In genomic region chr9:107568331-107569261, GRCm38 (mm10) we compare ENCODE assay signal across 8 mouse cellular contexts. TPM values are rescaled to one million over a fixed set of nuclear protein-coding genes. Genes with fewer than 3 reads are reported as not detected.
DNase-seq lines count a peak whose midpoint lies in the region; ATAC-seq and TF ChIP-seq lines count a peak whose summit lies in the region.

No protein-coding gene starts in this region.

- TF ChIP-seq RAD21 in MEL (IDR thresholded peaks at IDR 0.05; ENCODE audit: low read depth, low read length), result no peak

- no peaks in the 10 kb centered on the region for H3K9me3 ChIP-seq in MEL (replicated peaks; ENCODE audit: insufficient read depth, low read length)
- no peaks in the 10 kb centered on the region for H3K9me3 ChIP-seq in forebrain, postnatal 0 days (ENCODE audit: low read length)
- no peaks in the 10 kb centered on the region for H3K9me3 ChIP-seq in lung, postnatal 0 days (ENCODE audit: low read length)

- H3K9ac ChIP-seq in MEL (ENCODE audit: control insufficient read depth, low read depth, low read length, poor library complexity, severe bottlenecking), result peak overlapping the region; percentile 77
- peak overlapping the region; percentile 69 for H3K9ac ChIP-seq in forebrain, postnatal 0 days
- H3K9ac ChIP-seq in lung, postnatal 0 days (replicated peaks; ENCODE audit: low read depth), result peak overlapping the region; percentile 41

- no peak for TF ChIP-seq EP300 in MEL (IDR thresholded peaks at IDR 0.05; ENCODE audit: low read depth in 1 of 2, low read length in 2 of 2)
- TF ChIP-seq EP300 in lung, postnatal 0 days (IDR thresholded peaks at IDR 0.05), result peak; percentile 69

- peak; percentile 93 for ATAC-seq in forebrain, postnatal 0 days
- peak; percentile 68 for ATAC-seq in lung, postnatal 0 days

- H3K4me1 ChIP-seq in MEL (ENCODE audit: control insufficient read depth in 1 of 2, insufficient read depth in 2 of 2, low read length in 2 of 2), result peaks cover 9 to 50% of the 10 kb centered on the region in 2 experiments
- peaks cover 16% of the 10 kb centered on the region for H3K4me1 ChIP-seq in cerebellum, adult 2 months (ENCODE audit: control insufficient read depth, insufficient read depth, low read length)
- H3K4me1 ChIP-seq in forebrain, postnatal 0 days (ENCODE audit: insufficient read depth), result peaks cover 32% of the 10 kb centered on the region
- H3K4me1 ChIP-seq in lung, postnatal 0 days (ENCODE audit: insufficient read depth, low read depth, low read length), result peaks cover 17% of the 10 kb centered on the region; the same call in 1 of the 2 replicates
- peaks cover 34% of the 10 kb centered on the region for H3K4me1 ChIP-seq in thymus, adult 2 months (replicated peaks; ENCODE audit: control insufficient read depth, insufficient read depth, low read length)

- peak; percentile 45 to 52; a peak in 1 of 4 replicates for TF ChIP-seq POLR2A in MEL (IDR thresholded peaks at IDR 0.05; ENCODE audit: control insufficient read depth in 1 of 2, insufficient read depth in 1 of 2, low read depth in 1 of 2, low read length in 2 of 2, poor library complexity in 1 of 2)
- TF ChIP-seq POLR2A in cerebellum, adult 2 months (IDR thresholded peaks at IDR 0.05; ENCODE audit: borderline replicate concordance, insufficient read depth, low read length), result peak; percentile 34; the same call in 1 of the 2 replicates
- TF ChIP-seq POLR2A in thymus, adult 2 months (IDR thresholded peaks at IDR 0.05; ENCODE audit: control insufficient read depth, extremely low read depth, insufficient read depth, low read length, poor library complexity), result 0 out of 2 replicates have a peak, but pooled peaks have one; percentile 4

- DNase-seq in MEL (ENCODE audit: low read depth, low spot score), result peak; percentile 93
- DNase-seq in cerebellum, adult 2 months, result peak; percentile 79 to 81
- peak; percentile 94 for DNase-seq in forebrain, postnatal 0 days
- peak; percentile 88 for DNase-seq in heart, postnatal 4 days
- DNase-seq in layer of hippocampus, adult 9-10 months (ENCODE audit: low spot score), result peak; percentile 61
- peak; percentile 95 for DNase-seq in lung, postnatal 0 days (ENCODE audit: low spot score)
- DNase-seq in ovary, postnatal 10 days (ENCODE audit: low spot score), result peak; percentile 73
- DNase-seq in thymus, adult 2 months, result peak; percentile 81

- peaks cover 18% of the 10 kb centered on the region for H3K79me2 ChIP-seq in MEL (ENCODE audit: control insufficient read depth, insufficient read depth, low read length, poor library complexity)

- H3K27me3 ChIP-seq in MEL (ENCODE audit: control insufficient read depth in 1 of 2, insufficient read depth in 2 of 2, low read length in 2 of 2), result no peaks in the 10 kb centered on the region
- H3K27me3 ChIP-seq in cerebellum, adult 2 months (ENCODE audit: control insufficient read depth, insufficient read depth, low read length), result no peaks in the 10 kb centered on the region
- H3K27me3 ChIP-seq in forebrain, postnatal 0 days (ENCODE audit: insufficient read depth, low read length), result no peaks in the 10 kb centered on the region
- no peaks in the 10 kb centered on the region for H3K27me3 ChIP-seq in lung, postnatal 0 days (replicated peaks; ENCODE audit: insufficient read depth, low read length)
- H3K27me3 ChIP-seq in thymus, adult 2 months (ENCODE audit: control insufficient read depth, insufficient read depth, low read length), result no peaks in the 10 kb centered on the region

- TF ChIP-seq CTCF in MEL (IDR thresholded peaks at IDR 0.05 in 2 of 3, conservative IDR thresholded peaks at IDR 0.05 in 1 of 3; ENCODE audit: control insufficient read depth in 1 of 3, insufficient read depth in 1 of 3, low read depth in 2 of 3, low read length in 3 of 3, poor library complexity in 1 of 3, severe bottlenecking in 1 of 3), result no peak
- no peak for TF ChIP-seq CTCF in cerebellum, adult 2 months (IDR thresholded peaks at IDR 0.05; ENCODE audit: borderline replicate concordance, insufficient read depth, low read depth, low read length)
- TF ChIP-seq CTCF in forebrain, postnatal 0 days (IDR thresholded peaks at IDR 0.05; ENCODE audit: low read depth), result no peak; the same call in 1 of the 2 replicates
- no peak for TF ChIP-seq CTCF in lung, postnatal 0 days (IDR thresholded peaks at IDR 0.05)
- TF ChIP-seq CTCF in thymus, adult 2 months (IDR thresholded peaks at IDR 0.05; ENCODE audit: borderline replicate concordance, control insufficient read depth, extremely low read depth, insufficient read depth, low read length, poor library complexity), result no peak

- WGBS in cerebellum, adult 2 months, result 4% methylated on average over 41 of the region's 41 CpGs
- under 1% methylated on average over 41 of the region's 41 CpGs for WGBS in forebrain, postnatal 0 days
- under 1% methylated on average over 41 of the region's 41 CpGs for WGBS in lung, postnatal 0 days
- WGBS in thymus, adult 2 months, result 1% methylated on average over 41 of the region's 41 CpGs

- peak overlapping the region; percentile 76 for H3K4me2 ChIP-seq in forebrain, postnatal 0 days (ENCODE audit: low read depth)
- peak overlapping the region; percentile 70 for H3K4me2 ChIP-seq in lung, postnatal 0 days (replicated peaks; ENCODE audit: low read depth, low read length)

- peaks cover 0 to 32% of the 10 kb centered on the region in 2 experiments; a peak in 2 of 4 replicates for H3K36me3 ChIP-seq in MEL (ENCODE audit: control insufficient read depth in 1 of 2, insufficient read depth in 2 of 2, low read length in 2 of 2)
- H3K36me3 ChIP-seq in forebrain, postnatal 0 days (ENCODE audit: insufficient read depth), result peaks cover 38% of the 10 kb centered on the region
- H3K36me3 ChIP-seq in lung, postnatal 0 days (ENCODE audit: insufficient read depth, low read length), result peaks cover 8% of the 10 kb centered on the region; the same call in 1 of the 2 replicates
- no peaks in the 10 kb centered on the region; the same call in 1 of the 2 replicates for H3K36me3 ChIP-seq in thymus, adult 2 months (ENCODE audit: control insufficient read depth, insufficient read depth, low read length)

- peak overlapping the region; percentile 72 to 76 for H3K4me3 ChIP-seq in MEL (ENCODE audit: control insufficient read depth in 1 of 2, insufficient read depth in 1 of 2, low read depth in 2 of 2, low read length in 2 of 2)
- H3K4me3 ChIP-seq in cerebellum, adult 2 months (replicated peaks; ENCODE audit: insufficient read depth, low read depth, low read length), result peak overlapping the region; percentile 63
- H3K4me3 ChIP-seq in forebrain, postnatal 0 days (ENCODE audit: low read depth, low read length), result peak overlapping the region; percentile 63
- H3K4me3 ChIP-seq in lung, postnatal 0 days (ENCODE audit: low read depth, low read length), result peak overlapping the region; percentile 63
- peak overlapping the region; percentile 85 for H3K4me3 ChIP-seq in thymus, adult 2 months (ENCODE audit: control insufficient read depth, insufficient read depth, low read length)

- peak overlapping the region; percentile 82 for H3K27ac ChIP-seq in MEL (ENCODE audit: control insufficient read depth, low read depth, low read length)
- H3K27ac ChIP-seq in cerebellum, adult 2 months (ENCODE audit: insufficient read depth, low read length), result peak overlapping the region; percentile 24; the same call in 1 of the 2 replicates
- H3K27ac ChIP-seq in forebrain, postnatal 0 days (ENCODE audit: low read depth, low read length), result peak overlapping the region; percentile 89
- H3K27ac ChIP-seq in lung, postnatal 0 days (ENCODE audit: low read length), result peak overlapping the region; percentile 92
- H3K27ac ChIP-seq in thymus, adult 2 months (ENCODE audit: control insufficient read depth, insufficient read depth, low read length), result no peak overlapping the region

RNA-seq across cellular contexts. Expression of gene Hyal2, which starts 0.9 kb away (rescaled TPM):
- 24.8 and 32.0 TPM in 2 replicates for total RNA-seq in MEL (2012; rRNA removed)
- polyA plus RNA-seq in MEL (2012; ENCODE audit: insufficient read depth in 1 of 2, insufficient read length in 2 of 2, low read depth in 1 of 2, low replicate concordance in 2 of 2, missing spikeins in 1 of 2), result 10 to 100 TPM in 1 of 2 experiments, not detected in 1; 31.3 TPM
- polyA plus RNA-seq in cerebellum, adult 2 months (2012; rRNA removed), result 10.8 and 11.9 TPM in 2 replicates
- 48.5 and 51.5 TPM in 2 replicates for total RNA-seq in forebrain, postnatal 0 days (2014; rRNA removed)
- 42.2 and 43.1 TPM in 2 replicates for polyA plus RNA-seq in forebrain, postnatal 0 days (2015; fragmentation: Nextera tagmentation; extraction: Ambion mirVana)
- 10 to 100 TPM; 43.4 to 49.7 TPM for total RNA-seq in heart, postnatal 4 days (2021)
- 103 and 104 TPM in 2 replicates for polyA plus RNA-seq in lung, postnatal 0 days (2015; fragmentation: Nextera tagmentation; extraction: Ambion mirVana)
- polyA plus RNA-seq in thymus, adult 2 months (2012; rRNA removed), result 35.6 and 39.8 TPM in 2 replicates

RNA-seq across cellular contexts. Expression of gene Tusc2, which starts 5.5 kb away (rescaled TPM):
- 29.9 and 36.2 TPM in 2 replicates for total RNA-seq in MEL (2012; rRNA removed)
- polyA plus RNA-seq in MEL (2012; ENCODE audit: insufficient read depth in 1 of 2, insufficient read length in 2 of 2, low read depth in 1 of 2, low replicate concordance in 2 of 2, missing spikeins in 1 of 2), result 10 to 100 TPM in 1 of 2 experiments, not detected in 1; 48.9 TPM
- polyA plus RNA-seq in cerebellum, adult 2 months (2012; rRNA removed), result 123 and 127 TPM in 2 replicates
- 109 and 118 TPM in 2 replicates for total RNA-seq in forebrain, postnatal 0 days (2014; rRNA removed)
- 128 and 129 TPM in 2 replicates for polyA plus RNA-seq in forebrain, postnatal 0 days (2015; fragmentation: Nextera tagmentation; extraction: Ambion mirVana)
- total RNA-seq in heart, postnatal 4 days (2021), result 10 to 100 TPM; 22.3 to 24.0 TPM
- polyA plus RNA-seq in lung, postnatal 0 days (2015; fragmentation: Nextera tagmentation; extraction: Ambion mirVana), result 38.1 and 41.5 TPM in 2 replicates
- 67.3 and 68.1 TPM in 2 replicates for polyA plus RNA-seq in thymus, adult 2 months (2012; rRNA removed)

RNA-seq across cellular contexts. Expression of gene Hyal1, which starts 8.1 kb away (rescaled TPM):
- total RNA-seq in MEL (2012; rRNA removed), result 1.1 and 1.3 TPM in 2 replicates
- 1 to 10 TPM in 1 of 2 experiments, not detected in 1; 3.4 TPM for polyA plus RNA-seq in MEL (2012; ENCODE audit: insufficient read depth in 1 of 2, insufficient read length in 2 of 2, low read depth in 1 of 2, low replicate concordance in 2 of 2, missing spikeins in 1 of 2)
- polyA plus RNA-seq in cerebellum, adult 2 months (2012; rRNA removed), result 5.7 and 6.8 TPM in 2 replicates
- 3.5 and 3.9 TPM in 2 replicates for total RNA-seq in forebrain, postnatal 0 days (2014; rRNA removed)
- polyA plus RNA-seq in forebrain, postnatal 0 days (2015; fragmentation: Nextera tagmentation; extraction: Ambion mirVana), result 1.9 and 2.0 TPM in 2 replicates
- 1 to 10 TPM; 3.4 to 4.7 TPM for total RNA-seq in heart, postnatal 4 days (2021)
- polyA plus RNA-seq in lung, postnatal 0 days (2015; fragmentation: Nextera tagmentation; extraction: Ambion mirVana), result 9.7 and 11.0 TPM in 2 replicates
- 8.3 and 10.9 TPM in 2 replicates for polyA plus RNA-seq in thymus, adult 2 months (2012; rRNA removed)

RNA-seq across cellular contexts. Expression of gene Naa80, which starts 10.1 kb away (rescaled TPM):
- total RNA-seq in MEL (2012; rRNA removed), result 14.3 and 15.1 TPM in 2 replicates
- 10 to 100 TPM in 1 of 2 experiments, not detected in 1; 74.0 TPM for polyA plus RNA-seq in MEL (2012; ENCODE audit: insufficient read depth in 1 of 2, insufficient read length in 2 of 2, low read depth in 1 of 2, low replicate concordance in 2 of 2, missing spikeins in 1 of 2)
- 19.5 and 21.6 TPM in 2 replicates for polyA plus RNA-seq in cerebellum, adult 2 months (2012; rRNA removed)
- total RNA-seq in forebrain, postnatal 0 days (2014; rRNA removed), result 15.8 and 27.0 TPM in 2 replicates
- 18.8 and 21.3 TPM in 2 replicates for polyA plus RNA-seq in forebrain, postnatal 0 days (2015; fragmentation: Nextera tagmentation; extraction: Ambion mirVana)
- 10 to 100 TPM; 12.2 to 12.4 TPM for total RNA-seq in heart, postnatal 4 days (2021)
- 17.9 and 22.0 TPM in 2 replicates for polyA plus RNA-seq in lung, postnatal 0 days (2015; fragmentation: Nextera tagmentation; extraction: Ambion mirVana)
- 102 and 103 TPM in 2 replicates for polyA plus RNA-seq in thymus, adult 2 months (2012; rRNA removed)

RNA-seq across cellular contexts. Expression of gene Hyal3, which starts 12.0 kb away (rescaled TPM):
- total RNA-seq in MEL (2012; rRNA removed), result 1.8 and 2.3 TPM in 2 replicates
- polyA plus RNA-seq in MEL (2012; ENCODE audit: insufficient read depth in 1 of 2, insufficient read length in 2 of 2, low read depth in 1 of 2, low replicate concordance in 2 of 2, missing spikeins in 1 of 2), result 1 to 10 TPM in 1 of 2 experiments, not detected in 1; 6.8 TPM
- 1.1 TPM in 2 replicates for polyA plus RNA-seq in cerebellum, adult 2 months (2012; rRNA removed)
- total RNA-seq in forebrain, postnatal 0 days (2014; rRNA removed), result 1.00 and 2.9 TPM in 2 replicates
- polyA plus RNA-seq in forebrain, postnatal 0 days (2015; fragmentation: Nextera tagmentation; extraction: Ambion mirVana), result 1.3 and 1.5 TPM in 2 replicates
- total RNA-seq in heart, postnatal 4 days (2021), result 1 to 10 TPM in 1 of 2 experiments, under 1 TPM in 1; 0.74 to 1.1 TPM
- polyA plus RNA-seq in lung, postnatal 0 days (2015; fragmentation: Nextera tagmentation; extraction: Ambion mirVana), result 1.7 and 2.2 TPM in 2 replicates
- polyA plus RNA-seq in thymus, adult 2 months (2012; rRNA removed), result 2.4 TPM in 2 replicates
